Mouse (Mus musculus) cerebral cortex, adult 2 months (tissue): ENCODE data around the gene Sars.

Experiments
- WGBS: fragments of 180-500 bp; shearing (Covaris S2); methylation state at CpG from one replicate; pipeline ENCODE4 v1.1.7; 2018; 5-methylcytosine and 5-hydroxymethylcytosine counted together

Sars gene

DNA sequence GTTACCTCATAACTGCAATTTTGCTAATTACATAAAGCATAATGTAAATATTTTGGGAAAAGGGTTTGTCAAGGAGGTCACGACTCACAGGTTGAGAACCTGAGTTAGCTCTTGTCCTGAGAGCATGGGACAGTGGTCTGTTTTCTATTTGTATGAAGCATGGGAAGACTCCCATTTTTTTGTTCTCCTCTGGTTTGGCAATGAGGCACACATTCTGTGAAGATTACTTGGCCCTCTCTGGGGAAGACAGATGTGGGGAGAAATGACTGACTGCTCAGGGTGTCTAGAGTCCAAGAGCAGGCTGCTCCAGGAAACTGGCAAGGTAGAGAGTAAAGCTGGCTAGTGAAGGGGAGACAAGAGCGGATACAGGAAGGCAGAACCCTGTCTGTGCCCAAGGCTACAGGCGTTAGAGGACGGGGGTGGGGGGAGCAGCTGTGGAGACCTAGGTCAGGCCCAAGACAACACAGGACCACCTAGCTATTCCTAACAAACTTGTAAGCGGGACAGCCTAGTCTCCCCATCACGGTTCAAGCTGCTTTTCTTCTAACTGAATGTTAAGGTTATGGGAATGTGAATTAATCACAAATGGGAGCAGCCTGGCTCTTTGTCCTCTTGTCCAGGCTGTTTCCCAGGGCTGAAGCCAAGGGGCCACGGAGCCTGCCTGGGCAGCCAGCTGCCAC, 19.9 kb downstream of the Sars start:
- 69% methylated on average over 7 of the region's 7 CpGs for WGBS

DNA sequence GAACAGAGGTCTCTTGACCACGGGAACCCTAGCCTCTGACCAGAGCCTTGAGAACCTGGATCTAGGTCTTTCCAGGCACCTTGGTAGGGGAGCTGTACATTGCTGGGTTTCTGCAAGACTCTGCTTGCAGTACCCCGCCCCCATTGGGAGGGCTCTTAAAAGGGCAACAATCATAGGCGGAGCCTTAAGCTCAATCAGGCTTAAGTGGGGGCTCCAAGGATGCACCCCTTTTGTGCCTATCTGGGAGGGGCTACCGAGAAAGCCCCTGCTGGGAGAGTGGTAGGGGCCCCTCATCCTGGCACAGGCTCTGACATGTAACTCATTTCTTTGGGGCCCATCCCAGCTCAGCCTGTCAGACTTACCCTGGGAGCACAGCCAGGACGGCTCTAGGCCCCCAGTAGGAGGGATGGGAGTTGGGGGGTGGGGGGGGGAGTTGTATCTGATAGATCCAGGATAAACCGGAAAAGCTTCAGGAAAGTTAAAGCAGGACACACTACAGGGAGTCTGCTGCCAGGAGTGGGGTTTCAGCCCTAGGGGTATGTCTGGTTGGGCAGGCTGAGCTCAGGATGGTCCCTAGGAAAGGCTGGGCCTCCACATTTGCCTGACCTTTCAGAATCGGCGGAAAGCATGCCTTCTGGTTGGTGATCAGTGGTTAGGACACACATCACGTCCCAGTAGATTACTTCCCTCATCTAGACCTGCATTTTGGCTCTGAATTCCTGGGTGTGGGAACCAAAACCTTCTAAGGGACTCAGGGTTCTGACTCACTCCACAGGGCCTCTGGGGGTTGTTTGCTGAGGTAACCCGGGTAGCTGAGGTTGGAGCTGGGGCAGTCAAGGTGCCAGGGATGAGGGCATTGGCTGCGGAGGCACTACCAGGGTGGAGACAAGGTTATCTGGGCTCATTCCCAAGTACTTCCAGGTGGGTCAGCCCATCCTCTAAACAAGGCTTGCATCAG, 20.9 kb downstream of the Sars start:
- 22% methylated on average over 11 of the region's 11 CpGs for WGBS

DNA sequence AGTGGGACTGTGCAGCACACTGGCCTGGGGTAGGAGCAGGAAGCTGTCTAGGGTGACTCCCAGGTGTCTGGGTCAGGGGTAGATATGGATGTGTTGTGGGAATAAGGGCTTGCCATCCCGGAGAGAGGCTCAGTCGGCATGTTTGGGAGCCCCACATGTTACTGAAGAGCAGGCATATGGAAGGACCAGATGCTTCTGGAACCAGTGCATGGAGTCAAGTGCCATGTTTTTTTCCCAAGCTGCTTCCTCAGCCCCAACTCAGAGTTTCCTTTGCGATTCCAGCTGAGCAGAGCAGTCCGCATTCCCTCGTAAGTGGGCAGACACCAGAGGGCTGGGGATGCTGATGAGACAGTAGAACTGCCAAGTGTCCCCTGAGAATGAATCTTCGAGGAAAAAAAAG, 22.0 kb downstream of the Sars start:
- WGBS, result 21% methylated on average over 6 of the region's 6 CpGs

DNA sequence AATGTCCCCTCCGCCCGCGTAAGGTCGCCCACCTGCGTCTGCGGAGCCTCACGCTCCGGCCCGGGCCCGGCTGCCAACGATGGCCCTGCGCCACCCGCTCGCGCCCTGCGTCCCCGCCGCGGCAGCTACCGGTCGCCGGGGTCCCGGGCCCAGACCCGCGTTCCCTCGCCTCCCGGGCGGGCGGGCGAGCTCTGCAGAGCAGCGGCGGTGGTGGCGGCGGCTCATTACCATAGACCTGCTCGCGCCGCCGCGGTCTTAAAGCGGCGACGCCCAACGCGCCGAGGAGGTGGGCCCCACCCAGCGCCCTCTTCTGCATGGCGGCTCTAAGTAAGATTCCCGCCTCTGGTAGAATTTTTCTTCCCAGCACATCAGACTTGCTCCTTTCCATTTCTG, 29.2 kb downstream of the Sars start:
- under 1% methylated on average over 48 of the region's 48 CpGs for WGBS

DNA sequence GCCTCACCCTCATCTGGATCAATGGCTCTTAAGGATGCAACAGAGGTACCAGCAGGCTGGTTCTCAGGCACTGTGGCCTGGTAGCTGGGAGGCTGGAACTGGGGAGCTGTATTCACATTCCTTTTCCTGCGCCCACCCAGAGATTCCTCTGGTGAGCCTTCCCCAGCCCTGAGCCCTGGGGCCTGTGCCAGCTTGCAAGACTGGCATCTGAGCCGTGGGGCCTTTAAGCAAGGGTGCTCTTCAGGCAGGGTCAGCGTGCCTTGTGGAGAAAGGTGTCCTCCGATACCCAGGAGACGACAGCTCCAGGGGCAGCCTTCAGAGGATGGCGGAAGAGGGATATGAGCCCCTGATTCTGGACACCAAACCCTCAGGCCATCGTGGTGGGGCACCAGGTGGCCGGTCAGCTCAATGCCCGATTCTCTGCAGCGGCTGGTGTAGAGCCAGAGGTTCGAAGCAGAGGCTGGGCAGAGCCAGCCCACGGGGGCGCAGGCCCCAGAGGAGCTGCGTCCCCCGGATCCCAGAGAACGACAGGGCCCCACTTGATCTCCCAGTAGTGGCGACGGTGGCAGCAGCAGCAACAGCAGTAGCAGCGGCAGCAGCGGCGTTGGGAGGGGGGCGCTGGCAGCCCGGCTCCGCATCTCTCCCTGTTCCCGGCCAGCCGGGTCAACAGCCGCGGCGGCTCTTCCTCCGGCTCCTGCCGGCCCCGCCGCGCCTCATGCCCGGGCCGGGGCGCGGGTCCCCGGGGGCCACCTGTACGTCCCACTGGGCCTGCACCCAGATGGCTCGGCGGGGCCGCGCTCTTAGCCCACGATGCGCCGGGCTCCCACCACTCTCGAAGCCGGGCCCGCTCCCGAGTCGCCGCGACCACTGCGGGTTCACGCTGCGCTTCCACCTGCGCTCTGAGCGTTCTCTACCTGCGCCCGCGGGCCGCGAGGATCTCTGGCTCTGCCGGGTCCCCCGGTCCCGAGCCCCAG, 29.9 kb downstream of the Sars start, which contains the start of gene Celsr2:
Celsr2 (minus strand) TSS at position 696 of the 974 bp plus-strand sequence.
- 3% methylated on average over 67 of the region's 67 CpGs for WGBS

DNA sequence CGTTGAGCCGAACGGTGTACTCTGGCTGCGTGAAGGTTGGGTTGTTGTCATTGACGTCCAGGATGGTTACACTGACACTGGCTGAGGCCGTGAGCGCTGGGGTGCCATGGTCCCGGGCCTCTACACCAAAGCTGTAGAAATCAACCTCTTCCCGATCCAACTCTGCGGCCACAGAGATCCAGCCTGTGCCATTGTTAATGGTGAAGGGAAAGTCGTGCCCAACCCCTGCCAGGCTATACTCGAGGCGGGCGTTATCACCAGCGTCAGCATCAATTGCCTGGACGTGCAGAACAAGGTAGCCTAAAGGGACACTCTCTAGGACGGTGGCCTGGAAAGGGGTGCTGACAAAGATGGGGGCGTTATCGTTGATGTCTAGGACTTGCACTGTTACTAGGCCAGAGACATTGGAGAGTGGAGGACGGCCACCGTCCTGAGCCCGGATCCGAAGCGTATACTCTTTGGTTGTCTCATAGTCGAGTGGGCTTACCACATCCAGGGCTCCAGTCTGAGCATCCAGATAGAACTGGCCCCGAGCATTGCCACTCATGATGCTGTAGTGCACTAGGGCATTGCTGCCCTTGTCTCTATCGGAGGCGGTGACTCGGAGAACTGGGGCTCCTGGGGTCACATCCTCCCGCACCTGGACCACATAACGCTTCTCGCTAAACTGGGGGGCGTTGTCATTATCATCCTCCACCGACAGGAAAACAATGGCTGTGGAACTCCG, 31.2 kb downstream of the Sars start:
- 98% methylated on average over 35 of the region's 35 CpGs for WGBS

DNA sequence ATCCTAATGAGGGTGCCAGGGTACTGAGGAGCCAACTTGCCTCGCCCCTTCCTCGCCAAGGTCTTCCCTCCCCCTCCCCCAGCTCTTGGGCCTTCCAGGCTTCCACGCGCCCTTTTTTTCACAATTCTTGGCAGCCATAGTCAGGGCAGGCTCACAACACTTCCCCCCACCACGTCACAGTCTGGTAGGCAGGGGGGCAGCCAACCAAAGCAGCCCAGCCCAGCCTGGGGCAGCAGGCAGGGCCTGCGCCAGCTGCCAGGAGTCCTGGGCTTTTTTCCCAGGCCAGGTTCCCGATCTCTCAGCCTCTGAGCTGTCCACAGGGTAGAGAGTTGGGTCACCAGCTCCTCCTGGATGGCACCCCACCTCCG, 33.3 kb downstream of the Sars start:
- WGBS, result 32% methylated on average over 8 of the region's 8 CpGs

DNA sequence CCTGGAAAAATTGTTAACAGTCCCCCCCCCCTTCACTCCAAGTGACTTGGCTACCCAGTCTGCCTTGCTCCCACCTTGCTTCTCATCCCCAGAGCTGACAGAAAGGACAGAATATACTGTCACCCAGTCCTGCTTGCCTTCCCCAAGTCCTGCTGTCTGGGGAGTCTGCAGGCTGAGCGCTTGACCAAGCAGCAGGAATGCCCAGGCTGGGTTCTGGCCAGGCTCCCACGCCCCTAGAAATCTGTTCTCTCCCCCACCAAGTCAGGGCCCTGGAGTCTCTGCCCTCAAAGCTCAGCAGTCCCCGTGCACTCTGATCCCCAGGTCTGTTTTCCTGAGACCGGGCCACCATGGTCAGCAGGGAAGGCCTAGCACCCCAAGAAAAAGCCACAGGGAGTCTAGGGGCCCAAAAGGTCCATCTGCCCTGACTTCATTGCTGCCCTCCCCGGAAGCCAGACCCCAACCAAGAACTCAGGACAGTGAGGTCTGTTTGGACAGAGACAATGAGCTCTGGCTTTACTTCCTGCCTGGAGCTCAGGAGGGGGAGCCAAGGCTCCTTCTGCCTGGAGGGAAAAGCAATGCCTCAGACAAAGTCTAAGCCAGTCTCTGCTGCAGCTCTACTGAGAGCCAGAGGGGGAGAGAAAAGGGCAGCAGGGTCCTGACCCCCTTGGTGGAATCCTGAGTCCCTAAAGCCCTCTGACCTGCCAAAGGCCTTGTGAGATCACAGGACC, 33.8 kb downstream of the Sars start:
- 31% methylated on average over 5 of the region's 5 CpGs for WGBS

DNA sequence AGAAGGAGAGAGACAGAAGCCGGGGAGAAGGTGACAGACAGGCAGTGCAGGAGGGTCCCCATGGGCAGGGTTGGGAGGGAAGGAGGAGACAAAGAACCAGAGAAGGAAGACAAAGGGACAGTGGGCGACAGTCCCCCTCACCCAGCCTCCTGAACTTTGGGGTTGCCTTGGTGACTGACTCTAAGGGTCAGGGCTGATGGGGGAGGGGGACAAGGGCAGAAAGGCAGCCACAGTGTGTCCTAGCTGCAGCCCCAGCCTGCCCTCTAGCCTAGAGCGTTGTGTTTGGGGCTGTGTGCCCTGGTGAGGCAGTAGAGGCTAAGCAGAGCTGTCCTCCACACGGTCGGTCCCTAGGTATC, 34.7 kb downstream of the Sars start:
- WGBS, result 37% methylated on average over 5 of the region's 5 CpGs

DNA sequence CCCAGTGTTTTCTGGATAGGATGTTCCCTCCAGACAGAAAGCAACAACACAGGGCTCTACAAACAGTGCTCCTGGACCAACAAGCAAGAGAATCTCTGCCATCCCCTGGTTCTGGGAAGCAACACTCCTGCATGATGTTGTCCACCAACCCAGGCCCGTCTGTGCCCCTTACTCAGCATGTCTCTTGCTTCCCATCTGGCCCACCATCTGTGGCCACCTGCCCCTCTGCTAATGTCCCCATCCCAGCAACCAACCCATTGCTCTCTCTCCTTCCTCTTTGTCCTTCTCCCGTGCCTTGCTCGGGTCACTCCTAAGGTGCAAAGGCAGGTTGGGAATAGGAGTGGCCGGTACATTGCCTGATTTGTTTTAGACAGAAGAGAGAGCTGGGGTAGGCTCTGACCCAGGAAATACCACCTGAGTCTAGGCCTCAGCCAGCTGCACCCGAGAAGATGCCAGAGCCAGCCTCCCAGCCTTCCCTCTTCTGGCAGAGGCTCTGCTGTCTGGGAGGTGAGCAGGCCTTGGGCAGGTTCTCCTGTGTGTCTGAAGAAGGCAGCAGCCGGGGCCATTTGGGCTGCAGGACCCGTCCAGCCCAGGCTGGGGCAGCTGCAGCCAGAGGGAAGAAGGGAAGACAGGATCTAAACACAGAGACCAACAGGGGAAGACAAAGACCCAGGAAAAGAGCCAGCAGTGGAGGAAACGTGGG, 35.2 kb downstream of the Sars start:
- 33% methylated on average over 8 of the region's 8 CpGs for WGBS

DNA sequence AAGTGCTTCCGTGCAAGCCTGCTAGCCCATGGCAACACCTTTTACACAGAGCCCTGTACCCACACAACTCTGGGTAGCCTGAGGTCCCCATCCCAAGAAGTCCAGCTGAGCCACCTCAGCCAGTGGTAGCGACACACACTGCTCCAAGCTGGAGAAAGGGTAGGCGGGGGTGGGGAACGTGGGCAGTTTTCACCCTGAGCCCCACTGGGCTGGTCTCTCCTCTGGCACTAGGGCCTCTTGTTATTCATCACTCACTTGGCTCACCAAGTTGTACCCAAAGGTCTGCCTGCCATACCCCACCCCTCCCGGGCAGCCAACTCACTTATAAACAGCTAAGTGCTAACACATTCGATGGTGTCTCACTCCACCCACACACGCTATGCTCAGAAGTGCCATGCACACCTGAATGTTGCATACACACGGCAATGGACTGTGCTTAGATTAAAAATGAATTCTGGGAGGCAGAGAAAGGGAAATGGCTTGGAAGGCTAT, 36.4 kb downstream of the Sars start:
- WGBS, result 55% methylated on average over 8 of the region's 8 CpGs

DNA sequence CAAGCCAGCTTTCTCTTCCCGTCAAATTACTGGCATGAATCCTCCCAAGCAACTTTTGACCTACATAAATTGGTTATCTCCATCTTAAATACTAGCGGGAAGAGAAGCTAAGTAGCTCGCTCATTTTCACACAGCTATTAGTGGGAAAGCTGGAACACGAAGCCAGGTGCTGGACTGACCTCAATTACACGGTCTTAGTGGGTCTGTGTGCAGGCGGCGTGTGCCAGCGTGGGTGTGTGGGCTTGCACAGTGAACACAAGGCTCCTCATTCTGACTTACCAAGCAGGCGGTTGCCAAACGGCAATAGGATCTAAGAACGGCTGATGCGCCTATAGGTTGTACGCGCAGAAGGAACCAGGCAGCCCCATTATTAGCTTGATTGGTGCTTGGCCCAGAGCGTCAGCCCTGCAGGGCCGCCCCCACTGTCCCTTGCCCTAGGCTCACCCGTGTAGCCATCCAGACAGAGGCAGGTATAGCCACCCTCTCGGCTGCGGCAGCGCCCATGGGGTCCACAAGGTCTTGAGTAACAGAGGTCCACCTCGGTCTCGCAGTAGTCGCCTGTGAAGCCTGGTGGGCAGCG, 38.6 kb downstream of the Sars start:
- WGBS, result 62% methylated on average over 24 of the region's 24 CpGs

DNA sequence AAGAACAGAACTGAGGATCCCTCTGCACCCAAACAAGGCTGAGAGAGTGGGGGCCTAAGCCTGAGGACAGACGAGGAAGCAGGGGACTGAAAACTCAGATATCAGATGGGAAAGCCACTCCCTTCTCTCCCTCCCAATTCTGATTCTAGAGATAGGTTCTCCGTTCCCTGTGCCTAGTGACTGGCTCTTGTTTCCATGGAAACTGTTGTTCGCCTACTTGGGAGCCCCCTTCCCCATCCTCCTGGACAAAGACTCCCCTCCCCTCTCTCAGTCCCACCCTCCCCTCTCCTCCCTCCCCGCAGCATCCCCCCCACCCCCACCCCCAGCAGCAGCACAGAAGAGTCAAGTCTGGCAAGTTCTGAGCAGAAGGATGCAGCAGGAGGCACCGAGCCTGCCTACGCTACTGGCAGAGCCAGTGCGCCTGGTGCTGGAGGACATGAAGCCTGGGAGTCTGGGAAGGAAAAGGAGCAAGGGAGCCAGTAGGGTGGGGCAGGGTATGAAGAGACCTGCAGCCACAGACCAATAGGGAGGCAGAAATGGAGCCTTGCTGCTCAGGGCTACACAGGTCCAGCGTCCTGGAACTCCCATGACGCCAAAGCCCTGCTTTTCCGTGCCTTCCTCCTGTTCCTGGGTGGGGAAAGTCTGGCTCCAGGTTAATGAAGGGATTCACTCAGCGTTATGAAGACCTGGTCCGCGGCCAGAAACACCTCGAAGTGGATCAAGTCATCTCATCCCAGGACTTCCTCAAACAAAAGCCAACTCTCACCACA, 39.3 kb downstream of the Sars start:
- WGBS, result 31% methylated on average over 14 of the region's 14 CpGs

DNA sequence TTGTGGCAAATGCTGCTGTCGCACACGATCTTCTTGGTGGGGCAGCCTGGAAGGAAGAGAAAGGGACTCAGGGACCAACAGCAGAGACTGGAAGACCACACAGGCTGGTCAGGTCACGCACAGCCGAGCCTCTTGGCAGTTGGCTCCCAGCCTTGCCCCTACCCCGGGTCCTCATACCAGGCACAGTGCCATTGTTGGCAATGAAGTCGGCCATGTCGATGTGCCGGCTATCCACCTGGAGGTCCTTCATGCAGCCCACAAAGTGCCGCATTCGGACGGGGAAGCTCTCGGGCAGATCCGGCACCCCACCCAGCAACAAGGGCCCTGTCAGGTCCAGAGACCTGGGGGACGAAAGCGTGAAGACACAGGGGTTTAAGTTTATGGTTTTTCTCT, 42.5 kb downstream of the Sars start:
- 68% methylated on average over 15 of the region's 15 CpGs for WGBS

DNA sequence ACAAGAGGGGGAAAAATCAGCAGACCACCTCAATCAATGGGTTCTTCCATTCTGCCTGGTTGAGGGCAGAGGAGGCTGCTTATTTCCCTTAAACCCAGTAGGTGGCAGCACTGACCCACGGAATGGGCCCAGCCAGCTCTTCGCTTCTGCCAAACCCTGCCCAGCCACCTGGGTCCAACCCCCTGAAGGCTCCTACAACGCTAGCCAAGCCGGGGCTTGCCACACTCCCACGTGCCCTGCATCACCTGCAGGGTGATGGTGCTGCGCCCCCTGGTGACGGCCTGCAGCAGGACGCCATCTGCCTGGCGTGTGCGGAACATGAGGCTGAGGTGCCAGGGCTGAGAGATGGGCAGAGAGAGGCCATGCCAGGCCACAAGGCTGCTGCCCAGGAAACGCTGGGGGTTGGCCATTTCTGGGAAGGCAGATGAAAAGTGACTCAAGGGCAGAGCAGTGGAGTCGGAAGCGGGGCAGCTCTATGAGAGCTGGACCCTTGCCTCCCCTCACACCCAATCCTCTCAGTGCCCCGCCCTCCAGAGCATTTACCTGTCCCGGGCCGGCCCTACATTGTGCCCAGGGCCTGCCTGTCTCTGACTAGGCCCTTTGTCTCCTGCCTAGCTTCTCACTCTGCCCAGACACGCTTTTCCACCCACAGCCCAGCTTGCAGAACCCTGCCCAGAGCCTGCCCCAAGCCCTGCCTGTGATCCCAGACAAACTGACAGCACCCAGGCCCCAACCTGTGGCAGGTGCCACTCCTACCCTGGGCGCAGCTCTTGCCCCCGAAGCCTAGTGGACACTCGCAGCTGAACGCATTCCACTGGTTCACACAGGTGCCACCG, 43.1 kb downstream of the Sars start:
- WGBS, result 32% methylated on average over 22 of the region's 22 CpGs

DNA sequence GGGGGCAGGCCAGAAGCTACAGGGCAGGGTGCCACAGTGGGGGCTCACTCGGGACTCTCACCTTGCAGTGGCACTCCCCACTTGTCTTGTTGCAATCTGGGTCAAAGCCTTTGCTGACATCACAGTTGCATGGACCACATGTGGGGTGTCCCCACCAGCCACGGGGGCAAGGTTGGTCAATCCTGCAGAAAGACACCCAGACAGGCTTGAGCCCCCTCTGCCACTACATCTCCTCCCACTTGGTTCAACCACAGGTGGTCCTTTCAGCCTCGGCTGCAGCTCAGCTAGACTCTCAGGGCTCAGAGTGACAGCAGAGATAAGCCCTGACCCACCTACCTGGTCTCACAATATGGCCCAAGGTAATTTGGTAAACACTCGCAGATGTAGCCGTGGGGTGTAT, 44.6 kb downstream of the Sars start:
- WGBS, result 86% methylated on average over 5 of the region's 5 CpGs

DNA sequence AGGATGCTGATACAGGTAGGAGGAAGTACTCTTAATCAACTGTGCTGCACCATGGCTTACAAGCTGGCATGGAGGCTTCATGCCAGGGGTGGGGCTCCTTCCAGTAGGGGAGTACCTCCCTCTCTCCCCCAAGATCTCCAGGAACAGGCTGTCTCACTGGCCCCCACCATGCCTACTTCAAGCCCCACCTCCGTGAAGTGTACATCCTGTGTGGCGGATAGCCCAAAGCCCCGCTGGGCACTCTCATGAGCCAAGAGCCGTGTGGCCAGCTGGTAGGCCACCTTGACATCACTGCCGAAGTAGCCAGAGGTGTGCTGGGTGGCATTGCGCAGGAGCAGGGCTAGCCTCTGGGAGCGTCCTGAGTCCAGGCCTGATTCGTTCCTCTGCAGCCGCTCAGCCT, 46.7 kb downstream of the Sars start:
- WGBS, result 88% methylated on average over 9 of the region's 9 CpGs

DNA sequence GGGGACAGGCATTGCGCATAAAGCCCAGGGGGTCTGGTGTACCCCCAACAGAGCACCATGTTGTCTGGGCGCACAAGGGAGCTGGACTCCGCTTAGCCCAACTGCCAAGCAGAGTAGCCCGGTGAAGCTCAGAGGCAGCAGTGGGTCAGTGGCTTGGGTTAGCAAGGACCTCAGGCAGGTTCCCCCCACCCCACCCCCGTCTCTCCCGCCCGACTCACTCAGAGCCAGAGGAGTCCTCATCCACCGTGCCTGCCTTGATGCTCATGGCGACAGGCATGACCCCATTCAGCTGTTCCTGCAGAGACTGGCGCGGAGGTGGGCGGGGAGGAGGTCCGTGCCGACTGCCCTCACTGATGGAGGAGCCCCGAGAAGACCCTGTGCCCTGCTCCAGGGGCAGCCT, 52.2 kb downstream of the Sars start:
- WGBS, result 66% methylated on average over 15 of the region's 15 CpGs
